8 mouse cellular contexts compared by ENCODE assay signal in genomic region chr10:7390239-7391091, GRCm38 (mm10).
A peak's percentile ranks its signal among the peaks of the same experiment; 100 is the strongest.
DNase-seq lines count a peak whose midpoint lies in the region; ATAC-seq and TF ChIP-seq lines count a peak whose summit lies in the region.

No protein-coding gene starts in this region.

- no peaks in the 10 kb centered on the region for H3K36me3 ChIP-seq in testis, adult 2 months (ENCODE audit: control insufficient read depth, insufficient read depth, low read length)
- H3K36me3 ChIP-seq in kidney, embryonic 15.5 days = no peaks in the 10 kb centered on the region

- peaks cover 11% of the 10 kb centered on the region for H3K4me1 ChIP-seq in testis, adult 2 months (ENCODE audit: control insufficient read depth, insufficient read depth, low read length)
- peaks cover 20% of the 10 kb centered on the region for H3K4me1 ChIP-seq in kidney, embryonic 15.5 days

- no peak overlapping the region for H3K27ac ChIP-seq in testis, adult 2 months (ENCODE audit: control insufficient read depth, insufficient read depth, low read depth, low read length)
- H3K27ac ChIP-seq in kidney, embryonic 15.5 days = no peak overlapping the region

- no peak for TF ChIP-seq POLR2A in testis, adult 2 months (IDR thresholded peaks at IDR 0.05; ENCODE audit: control insufficient read depth, low read depth, low read length)

- H3K9ac ChIP-seq in kidney, embryonic 15.5 days = peak overlapping the region; percentile 35

- TF ChIP-seq CTCF in testis, adult 2 months (IDR thresholded peaks at IDR 0.05; ENCODE audit: control insufficient read depth, insufficient read depth, insufficient replicate concordance, low read depth, low read length) = no peak

- WGBS in kidney, embryonic 15.5 days = 8% methylated on average over 49 of the region's 49 CpGs

- no peaks in the 10 kb centered on the region for H3K9me3 ChIP-seq in kidney, embryonic 15.5 days (replicated peaks)

- no peaks in the 10 kb centered on the region for H3K27me3 ChIP-seq in testis, adult 2 months (ENCODE audit: control insufficient read depth, insufficient read depth, low read length)
- peaks cover 40% of the 10 kb centered on the region for H3K27me3 ChIP-seq in kidney, embryonic 15.5 days

- ATAC-seq in granulocyte monocyte progenitor cell, adult 5-6 weeks (replicated peaks; ENCODE audit: poor library complexity, severe bottlenecking) = peak; percentile 60
- ATAC-seq in kidney, embryonic 15.5 days (replicated peaks; ENCODE audit: low FRiP score) = peak; percentile 65

- H3K4me3 ChIP-seq in testis, adult 2 months (ENCODE audit: control insufficient read depth, low read depth, low read length) = peak overlapping the region; percentile 57
- H3K4me3 ChIP-seq in kidney, embryonic 15.5 days (replicated peaks) = peak overlapping the region; percentile 67

- DNase-seq in testis, postnatal 14 days (ENCODE audit: low spot score) = no peak
- peak; percentile 26 for DNase-seq in cerebellum, adult 9-11 months
- DNase-seq in lung, postnatal 36 days = peak; percentile 21
- DNase-seq in right cerebral cortex, postnatal 14 days = peak; percentile 8
- DNase-seq in spleen, postnatal 14 days (ENCODE audit: low spot score in 2 of 2) = no peak

- peak overlapping the region; percentile 100 for H3K4me2 ChIP-seq in kidney, embryonic 15.5 days

Comparison
In these comparisons a context has a peak if more than half of its experiments do, and no peak if none do; other contexts are left out.
1. DNase-seq: peak in cerebellum, adult 9-11 months (single experiment), lung, postnatal 36 days (single experiment) and right cerebral cortex, postnatal 14 days (single experiment); none in testis, postnatal 14 days (single experiment) and spleen, postnatal 14 days (0 of 2).